Mouse (Mus musculus) C2C12 (cell line): ENCODE measurements around the gene Copa.

Source experiments
- CEBPB ChIP-seq: IDR thresholded peaks from one replicate; pipeline ENCODE4 v1.6.1; 2011; ENCODE audit warnings: low read depth, mild to moderate bottlenecking, control low read depth, moderate library complexity
- CTCF ChIP-seq: IDR thresholded peaks from one replicate; pipeline ENCODE4 v1.5.1; 2011; ENCODE audit not compliant: control insufficient read depth, insufficient read depth, insufficient read length
- FOSL1 ChIP-seq: IDR thresholded peaks from one replicate; pipeline ENCODE4 v1.8.0; 2011; ENCODE audit warnings: mild to moderate bottlenecking, low read length; ENCODE audit not compliant: poor library complexity, insufficient read depth, severe bottlenecking
- MAX ChIP-seq: IDR thresholded peaks from one replicate; pipeline ENCODE4 v1.6.1; 2011; ENCODE audit warnings: mild to moderate bottlenecking, control low read depth
- MYOD1 ChIP-seq: IDR thresholded peaks from one replicate; pipeline ENCODE4 v1.6.1; 2011; ENCODE audit warnings: low read depth; ENCODE audit not compliant: control insufficient read depth, insufficient read length
- MYOG ChIP-seq: IDR thresholded peaks from one replicate; pipeline ENCODE4 v1.6.1; 2011; ENCODE audit not compliant: control insufficient read depth, insufficient read length; ENCODE audit errors: extremely low read depth
- USF1 ChIP-seq: IDR thresholded peaks from one replicate; pipeline ENCODE4 v1.6.1; 2011; ENCODE audit warnings: low read depth, mild to moderate bottlenecking, control low read depth, moderate library complexity

- TF ChIP-seq USF1 (no peak), FOSL1 (no peak), CTCF (no peak), MAX (no peak), CEBPB (no peak), MYOG (no peak), MYOD1 (no peak)
Observed at GRCm38 (mm10) chr1:172060659-172061058, 21.7 kb upstream of the Copa start.
